Mouse (Mus musculus) embryo, embryonic 10.5 days (tissue): ENCODE measurements at regions not wholly inside any gene's neighbourhood (a gene's known extent, or its start where the extent isn't known, plus 50 kb on each side); places are given as distances from the start of the nearest gene placed in this dataset.
"Not testable (repeated sequence)": the region's sequence is repeated elsewhere in the genome, so short reads cannot be mapped to it uniquely, and the experiment has no call there.

Experiments used
- DNase-seq: peaks from one replicate; pipeline ENCODE4 v3.0.0-alpha.2; 2015; ENCODE audit warnings: low spot score

DNA sequence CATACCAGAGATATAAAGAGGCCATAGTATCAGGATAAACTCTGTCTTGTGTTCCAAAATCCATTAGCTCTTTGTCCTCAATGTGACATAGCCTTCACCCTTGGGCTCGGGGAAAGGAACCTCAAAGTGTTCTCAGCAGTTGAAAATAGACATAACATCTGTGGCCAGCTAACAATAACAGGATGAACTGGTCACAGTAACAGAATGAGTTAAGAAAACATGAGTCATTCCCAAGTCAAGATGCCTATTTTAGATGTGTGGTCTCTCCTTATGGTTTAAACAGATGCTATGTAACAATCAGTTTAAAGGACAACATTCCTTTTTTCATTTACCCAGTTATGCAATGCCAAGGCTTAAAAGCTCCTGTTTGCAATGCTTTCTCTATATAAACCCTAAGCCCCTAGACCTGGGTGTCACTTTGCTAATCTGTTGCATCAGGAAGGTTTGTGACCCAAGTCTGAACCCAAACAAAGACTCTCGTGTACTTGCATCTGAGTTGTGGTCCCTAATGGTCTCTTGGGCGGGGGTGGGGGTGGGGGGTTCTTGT is 920.5 kb upstream of the Dsel start:
- DNase-seq: no peak

DNA sequence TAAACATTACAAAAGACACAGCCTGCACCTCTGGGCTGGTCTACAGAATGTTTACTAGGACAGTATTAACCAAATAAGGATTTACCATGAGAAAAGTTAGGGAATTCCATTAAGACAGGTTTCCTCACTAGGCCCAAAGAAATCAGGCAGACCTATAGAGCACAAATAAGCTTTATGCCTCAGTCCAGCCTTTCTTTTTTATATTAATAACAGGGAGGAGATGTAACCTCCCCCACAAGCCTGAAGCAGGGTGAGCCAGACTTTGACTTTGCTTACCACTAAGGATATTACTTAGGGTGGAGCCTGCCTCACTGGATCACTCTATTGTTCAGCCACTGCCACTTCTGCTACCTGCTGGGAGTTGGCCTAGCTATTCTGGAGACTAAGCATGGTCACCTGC is 915.1 kb upstream of the Dsel start:
- DNase-seq: no peak

DNA sequence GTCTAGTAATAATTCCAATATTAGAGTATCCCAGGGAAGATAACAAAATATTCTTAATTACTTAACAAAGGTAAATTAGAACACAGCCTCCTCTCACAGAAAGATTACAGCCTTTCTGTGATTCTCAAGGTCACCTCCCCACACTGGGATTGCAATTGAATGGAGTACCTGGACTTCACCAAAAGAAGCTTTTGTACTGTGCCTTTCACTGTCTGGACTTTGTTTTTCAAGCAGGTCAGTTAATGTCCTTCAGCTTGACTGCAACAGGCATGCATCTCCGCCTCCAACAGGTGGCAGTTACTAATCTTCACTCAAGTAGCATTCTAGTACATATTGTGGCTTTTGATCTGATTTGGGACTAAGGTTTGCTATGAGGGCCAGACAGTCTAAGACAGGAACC is 913.8 kb upstream of the Dsel start:
- no peak for DNase-seq

DNA sequence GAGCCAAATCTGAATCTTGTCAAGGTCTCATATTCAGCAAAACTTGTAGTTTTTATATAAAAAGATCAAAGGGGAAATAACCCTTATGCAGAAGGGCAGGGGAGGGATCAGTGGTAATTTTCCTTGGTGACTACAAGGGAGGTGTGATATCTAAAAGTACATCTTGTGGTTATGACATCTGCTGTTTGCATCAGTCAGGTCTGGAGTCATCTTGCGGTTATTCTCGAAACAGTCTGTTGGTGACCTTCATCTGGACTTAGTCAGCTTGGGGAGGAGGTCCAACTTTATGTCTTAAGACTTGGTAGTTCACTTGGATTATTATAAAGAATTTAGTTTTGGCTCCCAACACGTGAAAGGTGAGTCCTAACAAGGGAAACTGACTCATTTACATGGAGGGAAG is 885.9 kb upstream of the Dsel start:
- DNase-seq: not testable (repeated sequence)

DNA sequence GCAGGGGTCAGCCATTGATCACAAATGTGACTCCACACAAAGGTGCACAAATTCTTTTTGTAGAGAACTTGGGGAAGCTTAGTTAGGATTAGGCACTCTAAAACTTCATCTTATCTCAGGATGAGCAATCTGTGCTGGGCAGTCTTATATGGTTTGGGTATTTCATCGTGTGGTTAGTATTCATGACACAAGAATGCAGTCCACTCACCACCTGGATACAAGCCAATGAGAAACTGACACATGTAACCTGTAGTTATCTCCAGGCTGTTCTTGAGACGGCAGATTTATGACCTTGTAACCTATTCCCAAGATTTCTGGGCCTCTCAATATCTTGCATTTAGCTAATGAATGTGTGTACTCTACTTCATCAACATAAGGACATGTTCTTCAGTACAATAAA is 883.8 kb upstream of the Dsel start:
- DNase-seq: no peak

DNA sequence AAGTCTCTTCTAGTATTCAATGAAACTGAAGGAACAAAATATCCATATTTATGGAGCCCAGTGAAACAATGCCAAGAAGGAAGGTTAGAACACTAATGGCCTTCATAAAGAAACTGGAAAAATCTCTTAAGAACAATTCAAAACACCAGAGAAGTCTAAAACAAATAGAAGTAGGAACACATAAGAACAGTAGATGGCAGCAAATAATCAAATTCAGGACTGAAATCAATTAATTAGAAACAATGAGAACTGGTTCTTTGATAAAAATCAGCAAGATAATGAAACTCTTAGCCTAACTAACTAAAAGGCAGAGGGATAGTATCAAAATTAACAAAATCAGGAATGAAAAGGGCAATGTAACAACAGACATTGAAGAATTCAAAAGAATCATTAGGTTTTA is 839.2 kb upstream of the Dsel start:
- DNase-seq: peak; percentile 6

DNA sequence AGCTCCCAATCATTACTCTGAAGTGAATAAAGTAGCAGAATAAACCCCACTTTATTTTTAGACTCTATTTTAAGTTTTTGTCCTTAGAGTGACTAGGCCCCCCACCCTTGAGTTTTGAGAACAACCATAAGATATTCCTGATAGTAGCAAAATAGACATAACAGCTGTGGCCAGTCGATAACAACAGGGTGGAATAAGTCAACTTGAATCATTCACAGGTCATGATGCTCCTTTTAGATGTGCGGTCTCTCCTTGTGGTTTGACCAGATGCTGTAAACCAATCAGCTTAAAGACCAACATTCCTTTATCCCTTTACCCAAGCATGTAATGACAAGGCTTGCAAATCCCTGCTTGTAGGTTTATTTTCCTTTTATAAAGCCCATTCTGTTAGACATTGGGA is 794.2 kb upstream of the Dsel start:
- DNase-seq: no peak

DNA sequence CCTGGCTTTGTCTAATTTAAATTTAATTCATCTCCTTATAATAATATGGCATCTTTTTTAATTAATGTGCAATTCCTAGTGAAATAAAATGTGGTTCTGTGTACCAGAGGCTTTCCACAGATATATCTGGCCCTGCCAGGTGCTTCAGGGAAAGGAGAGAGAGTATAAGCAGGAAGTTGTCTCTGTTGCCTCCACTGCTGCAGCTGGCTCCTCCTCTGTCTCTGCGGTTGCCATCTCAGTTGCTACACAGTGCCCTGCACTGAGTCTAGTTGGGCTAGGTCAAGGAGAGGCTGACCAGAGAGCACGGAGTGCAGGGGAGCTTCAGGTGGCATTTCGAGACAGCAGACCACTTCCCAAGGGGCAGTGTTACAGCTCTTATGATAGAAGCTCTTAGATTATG is 773.6 kb upstream of the Dsel start:
- DNase-seq: no peak
